Mouse (Mus musculus): ENCODE results near the gene AC124108.1. TPM values are rescaled to one million over a fixed set of nuclear protein-coding genes. Genes with fewer than 3 reads are reported as not detected.

AC124108.1 gene
- polyA plus RNA-seq, 1 experiment from 2014 or later: 2.7 TPM

GRCm38 (mm10) chr1:132231470-132232274 is 40.4 kb downstream of the AC124108.1 start:
- 19% methylated on average over 7 of the region's 7 CpGs for WGBS
- ATAC-seq (ENCODE audit: low read depth): no peak
- H3K4me1 ChIP-seq (replicated peaks): peaks cover 17% of the 10 kb centered on the region

GRCm38 (mm10) chr1:132233566-132233965 is 42.3 kb downstream of the AC124108.1 start:
- Histone ChIP-seq H3K4me2 (no peak overlapping the region), H3K9ac (no peak overlapping the region), H3K4me1 (replicated peaks) (peaks cover 20% of the 10 kb centered on the region), H3K27ac (replicated peaks) (no peak overlapping the region), H3K4me3 (no peak overlapping the region), H3K9me3 (no peaks in the 10 kb centered on the region), H3K27me3 (peaks cover 4% of the 10 kb centered on the region; the same call in 1 of the 2 replicates), H3K36me3 (0 out of 2 replicates have a peak, but pooled peaks cover 3% of the 10 kb centered on the region)
- ATAC-seq (ENCODE audit: low read depth): no peak
- WGBS: 24% methylated on average over 12 of the region's 12 CpGs

More at GRCm38 (mm10) chr1:132231470-132232274, 40.4 kb downstream of the AC124108.1 start:
- H3K9ac ChIP-seq: 0 out of 2 replicates have a peak overlapping the region, but pooled peaks have one; percentile 4
- H3K36me3 ChIP-seq: 0 out of 2 replicates have a peak, but pooled peaks cover 3% of the 10 kb centered on the region
- H3K27ac ChIP-seq (replicated peaks): peak overlapping the region; percentile 15; the same call in 1 of the 2 replicates
- no peak overlapping the region for H3K4me2 ChIP-seq
- no peak overlapping the region for H3K4me3 ChIP-seq
- H3K9me3 ChIP-seq: no peaks in the 10 kb centered on the region
- H3K27me3 ChIP-seq: peaks cover 3% of the 10 kb centered on the region; the same call in 1 of the 2 replicates

- ATAC-seq (ENCODE audit: low read depth): no peak
- 41% methylated on average over 9 of the region's 9 CpGs for whole genome bisulfite sequencing
These were observed 43.6 kb downstream of the AC124108.1 start for GRCm38 (mm10) chr1:132234757-132235273.

GRCm38 (mm10) chr1:132237585-132238159 is 46.4 kb downstream of the AC124108.1 start:
- Histone ChIP-seq H3K4me1 (replicated peaks) (peaks cover 13% of the 10 kb centered on the region; the same call in 1 of the 2 replicates), H3K27ac (replicated peaks) (no peak overlapping the region), H3K4me2 (no peak overlapping the region), H3K36me3 (peaks cover 4% of the 10 kb centered on the region; the same call in 1 of the 2 replicates), H3K9me3 (no peaks in the 10 kb centered on the region), H3K4me3 (no peak overlapping the region), H3K9ac (no peak overlapping the region), H3K27me3 (peaks cover 4% of the 10 kb centered on the region; the same call in 1 of the 2 replicates)
- ATAC-seq (ENCODE audit: low read depth): no peak; the same call in 1 of the 2 replicates
- 26% methylated on average over 6 of the region's 6 CpGs for WGBS

More at GRCm38 (mm10) chr1:132234757-132235273, 43.6 kb downstream of the AC124108.1 start:
- peaks cover 20% of the 10 kb centered on the region for H3K4me1 ChIP-seq (replicated peaks)
- H3K9me3 ChIP-seq: no peaks in the 10 kb centered on the region
- H3K4me2 ChIP-seq: no peak overlapping the region
- 0 out of 2 replicates have a peak, but pooled peaks cover 1% of the 10 kb centered on the region for H3K36me3 ChIP-seq
- H3K27ac ChIP-seq (replicated peaks): no peak overlapping the region
- H3K9ac ChIP-seq: no peak overlapping the region
- peaks cover 4% of the 10 kb centered on the region; the same call in 1 of the 2 replicates for H3K27me3 ChIP-seq
- no peak overlapping the region for H3K4me3 ChIP-seq

GRCm38 (mm10) chr1:132245010-132245409 is 53.8 kb downstream of the AC124108.1 start:
- Histone ChIP-seq H3K4me2 (no peak overlapping the region), H3K9me3 (no peaks in the 10 kb centered on the region), H3K27me3 (no peaks in the 10 kb centered on the region), H3K27ac (replicated peaks) (no peak overlapping the region), H3K36me3 (peaks cover 4% of the 10 kb centered on the region; the same call in 1 of the 2 replicates), H3K4me3 (no peak overlapping the region), H3K4me1 (replicated peaks) (no peaks in the 10 kb centered on the region), H3K9ac (no peak overlapping the region)
- WGBS: 74% methylated on average over 5 of the region's 5 CpGs
- no peak for ATAC-seq (ENCODE audit: low read depth)

GRCm38 (mm10) chr1:132246137-132246536 is 54.9 kb downstream of the AC124108.1 start:
- Histone ChIP-seq H3K27me3 (no peaks in the 10 kb centered on the region), H3K9ac (no peak overlapping the region), H3K9me3 (no peaks in the 10 kb centered on the region), H3K4me3 (no peak overlapping the region), H3K4me1 (replicated peaks) (no peaks in the 10 kb centered on the region), H3K36me3 (peaks cover 4% of the 10 kb centered on the region; the same call in 1 of the 2 replicates), H3K4me2 (no peak overlapping the region), H3K27ac (replicated peaks) (no peak overlapping the region)
- WGBS: 63% methylated on average over 6 of the region's 6 CpGs
- no peak for ATAC-seq (ENCODE audit: low read depth)

- Histone ChIP-seq H3K4me1 (replicated peaks) (no peaks in the 10 kb centered on the region), H3K9ac (no peak overlapping the region), H3K4me3 (no peak overlapping the region), H3K9me3 (no peaks in the 10 kb centered on the region), H3K36me3 (peaks cover 4% of the 10 kb centered on the region; the same call in 1 of the 2 replicates), H3K4me2 (no peak overlapping the region), H3K27ac (replicated peaks) (no peak overlapping the region), H3K27me3 (no peaks in the 10 kb centered on the region)
- 92% methylated on average over 4 of the region's 4 CpGs for WGBS
- ATAC-seq (ENCODE audit: low read depth): no peak
These were observed 55.4 kb downstream of the AC124108.1 start for GRCm38 (mm10) chr1:132246641-132247040.

- no peaks in the 10 kb centered on the region for H3K9me3 ChIP-seq
- H3K4me1 ChIP-seq (replicated peaks): no peaks in the 10 kb centered on the region
- H3K4me3 ChIP-seq: no peak overlapping the region
- H3K27me3 ChIP-seq: no peaks in the 10 kb centered on the region
- WGBS: 85% methylated on average over 6 of the region's 6 CpGs
- no peak overlapping the region for H3K4me2 ChIP-seq
- no peak overlapping the region for H3K27ac ChIP-seq (replicated peaks)
- H3K9ac ChIP-seq: no peak overlapping the region
- no peak for ATAC-seq (ENCODE audit: low read depth)
- H3K36me3 ChIP-seq: peaks cover 14% of the 10 kb centered on the region; the same call in 1 of the 2 replicates
These were observed 63.2 kb downstream of the AC124108.1 start for GRCm38 (mm10) chr1:132254467-132254866.

MicroRNA genes within 50 kb of the gene (microRNA counts, 519-probe panel; counts per million panel counts)
- 4,343 counts per million, percentile 73 among the panel's probes with 10 or more counts for microRNA mmu-miR-135b

Small RNA genes within 50 kb of the gene (microRNA-seq; reads per million reads assigned to microRNA genes)
- 3,356 reads per million, percentile 90 among the genes with 10 or more reads in this experiment for gene Mir135b

Other genes with a start within 250 kb of the AC124108.1 start
- 4.7 and 5.9 TPM in 2 replicates for gene Slc45a3, start 228.5 kb upstream of the AC124108.1 start, polyA plus RNA-seq (2015; fragmentation: Nextera tagmentation; extraction: Ambion mirVana)
- 13.1 and 14.2 TPM in 2 replicates for gene Elk4, start 183.8 kb upstream of the AC124108.1 start, polyA plus RNA-seq (2015; fragmentation: Nextera tagmentation; extraction: Ambion mirVana)
- 7.5 and 8.0 TPM in 2 replicates for gene Mfsd4a, start 123.4 kb upstream of the AC124108.1 start, polyA plus RNA-seq (2015; fragmentation: Nextera tagmentation; extraction: Ambion mirVana)
- gene Cdk18, start 51.8 kb upstream of the AC124108.1 start, polyA plus RNA-seq (2015; fragmentation: Nextera tagmentation; extraction: Ambion mirVana): 0.11 and 0.47 TPM in 2 replicates
- gene Lemd1, start within 50 bp of the AC124108.1 start, polyA plus RNA-seq (2015; fragmentation: Nextera tagmentation; extraction: Ambion mirVana): 19.1 and 22.6 TPM in 2 replicates
- not detected in 2 replicates for gene Gm10188, start 38.3 kb downstream of the AC124108.1 start, polyA plus RNA-seq (2015; fragmentation: Nextera tagmentation; extraction: Ambion mirVana)
- gene Klhdc8a, start 107.2 kb downstream of the AC124108.1 start, polyA plus RNA-seq (2015; fragmentation: Nextera tagmentation; extraction: Ambion mirVana): 4.6 and 6.1 TPM in 2 replicates
- gene Nuak2, start 124.7 kb downstream of the AC124108.1 start, polyA plus RNA-seq (2015; fragmentation: Nextera tagmentation; extraction: Ambion mirVana): 9.0 and 10.5 TPM in 2 replicates
- gene Tmcc2, start 199.8 kb downstream of the AC124108.1 start, polyA plus RNA-seq (2015; fragmentation: Nextera tagmentation; extraction: Ambion mirVana): 32.2 and 33.9 TPM in 2 replicates
- 9.2 and 9.8 TPM in 2 replicates for gene Dstyk, start 226.1 kb downstream of the AC124108.1 start, polyA plus RNA-seq (2015; fragmentation: Nextera tagmentation; extraction: Ambion mirVana)

Data from neural tube, embryonic 13.5 days (tissue).